Mouse (Mus musculus): Measurements from ENCODE around the gene Acaca.

DNA sequence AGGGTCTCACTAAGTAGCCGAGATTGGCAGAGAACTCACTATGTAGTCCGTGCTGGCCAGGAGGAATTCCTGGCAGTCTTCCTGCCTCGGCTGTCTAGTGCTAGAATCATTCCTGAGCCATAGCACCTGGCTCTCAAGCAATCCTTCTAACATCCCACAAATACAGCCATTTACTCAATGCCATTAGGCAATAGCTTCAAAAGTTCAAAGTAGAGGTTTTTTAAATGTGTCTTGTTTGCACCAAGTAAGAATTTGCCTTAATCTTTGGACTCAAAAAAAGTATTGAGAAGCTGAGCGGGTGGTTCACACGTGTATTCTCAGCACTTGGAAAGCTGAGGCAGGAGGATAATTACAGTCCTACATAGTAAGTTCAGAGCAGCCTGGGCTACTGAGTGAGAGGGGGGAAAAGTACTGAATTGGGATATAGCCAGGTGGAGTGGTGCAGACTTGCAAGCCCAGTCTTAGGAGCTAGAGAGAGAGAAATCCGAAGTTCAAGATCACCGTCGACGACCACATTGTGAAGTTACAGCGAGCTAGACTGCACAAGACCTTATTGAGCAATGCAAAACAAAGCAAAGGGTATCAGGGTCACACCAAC is 15.8 kb downstream of the Acaca start:
- TF ChIP-seq GATA1 (IDR thresholded peaks at IDR 0.05; ENCODE audit: low read length): no peak
- no peak for TF ChIP-seq TAL1 (IDR thresholded peaks at IDR 0.05; ENCODE audit: low read length)

Measured in erythroblast, embryonic 14.5 days (primary cell).